7 mouse cellular contexts compared by ENCODE assay signal in the genomic region with DNA sequence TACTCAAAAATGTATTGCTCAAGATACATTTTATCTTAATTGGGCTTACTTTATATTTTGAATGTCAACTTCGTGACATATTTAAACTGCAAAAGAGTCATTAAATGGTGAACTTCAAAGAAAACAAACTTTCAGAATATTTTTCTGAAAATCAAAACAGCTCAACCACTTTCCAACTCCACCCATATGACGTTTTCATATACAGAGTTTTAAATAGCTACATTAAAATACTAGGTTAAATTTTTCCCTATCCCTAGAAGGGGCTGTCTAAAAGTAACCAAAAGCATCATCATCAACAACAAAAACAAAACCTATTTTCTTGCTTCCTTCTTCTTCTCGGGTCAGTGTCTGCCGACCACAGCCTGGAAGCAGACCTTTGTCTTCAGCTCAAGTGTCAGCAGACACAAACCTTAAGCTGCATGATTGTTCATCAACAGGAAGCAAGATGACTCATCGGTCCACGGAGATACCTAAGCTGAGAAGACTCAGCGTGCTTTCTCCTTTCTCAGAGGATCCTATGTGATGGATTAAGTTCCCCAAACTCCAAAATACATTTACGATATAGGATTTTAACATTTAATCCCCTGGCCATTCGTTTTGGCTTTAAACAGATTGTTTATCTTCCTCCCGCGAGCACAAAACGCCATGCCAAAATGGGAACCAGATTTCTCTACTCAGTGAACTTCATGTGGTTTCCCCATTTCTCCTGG.
DNase-seq lines count a peak whose midpoint lies in the region; ATAC-seq lines count a peak whose summit lies in the region.

No protein-coding gene starts in this region.

- 0 out of 2 replicates have a peak overlapping the region, but pooled peaks have one; percentile 14 for H3K9ac ChIP-seq in intestine, embryonic 16.5 days (ENCODE audit: low read depth, low read length)

- 44% methylated on average over 12 of the region's 12 CpGs for WGBS in embryonic facial prominence, embryonic 10.5 days
- 42% methylated on average over 12 of the region's 12 CpGs for WGBS in intestine, embryonic 16.5 days

- H3K27me3 ChIP-seq in embryonic facial prominence, embryonic 10.5 days (replicated peaks; ENCODE audit: low read depth, poor library complexity, severe bottlenecking) = 0 out of 2 replicates have a peak, but pooled peaks cover 8% of the 10 kb centered on the region
- no peaks in the 10 kb centered on the region for H3K27me3 ChIP-seq in intestine, embryonic 16.5 days (replicated peaks; ENCODE audit: control insufficient read depth, insufficient read depth, low read length)

- DNase-seq in layer of hippocampus, adult 9-11 months = peak; percentile 25
- DNase-seq in layer of hippocampus, adult 9-10 months (ENCODE audit: low spot score) = no peak
- DNase-seq in embryonic facial prominence, embryonic 10.5 days (ENCODE audit: low spot score) = no peak
- DNase-seq in mesoderm, embryonic 11.5 days (ENCODE audit: low read depth, low spot score) = peak; percentile 74
- DNase-seq in adrenal gland, postnatal 4 days (ENCODE audit: low spot score in 2 of 2) = no peak
- DNase-seq in left cerebral cortex, postnatal 4 days = no peak

- no peaks in the 10 kb centered on the region for H3K9me3 ChIP-seq in embryonic facial prominence, embryonic 10.5 days
- no peaks in the 10 kb centered on the region for H3K9me3 ChIP-seq in intestine, embryonic 16.5 days (ENCODE audit: control insufficient read depth, low read length)

- peaks cover 59% of the 10 kb centered on the region for H3K4me1 ChIP-seq in embryonic facial prominence, embryonic 10.5 days
- peaks cover 6% of the 10 kb centered on the region for H3K4me1 ChIP-seq in intestine, embryonic 16.5 days (ENCODE audit: control insufficient read depth, insufficient read depth, low read length)

- intact Hi-C loops in left cerebral cortex, postnatal 4 days (cut with DNase I) = no loop called here

- peak overlapping the region; percentile 76 for H3K27ac ChIP-seq in embryonic facial prominence, embryonic 10.5 days (replicated peaks)
- peak overlapping the region; percentile 77 for H3K27ac ChIP-seq in intestine, embryonic 16.5 days (ENCODE audit: low read length)

- 0 out of 2 replicates have a peak overlapping the region, but pooled peaks have one; percentile 17 for H3K4me3 ChIP-seq in embryonic facial prominence, embryonic 10.5 days
- no peak overlapping the region for H3K4me3 ChIP-seq in intestine, embryonic 16.5 days (ENCODE audit: low read length)

- peak; percentile 55; the same call in 1 of the 2 replicates for ATAC-seq in intestine, embryonic 16.5 days

- no peaks in the 10 kb centered on the region for H3K36me3 ChIP-seq in embryonic facial prominence, embryonic 10.5 days (replicated peaks)
- H3K36me3 ChIP-seq in intestine, embryonic 16.5 days (ENCODE audit: control insufficient read depth, insufficient read depth, low read length) = no peaks in the 10 kb centered on the region

- peak overlapping the region; percentile 44 for H3K4me2 ChIP-seq in intestine, embryonic 16.5 days (ENCODE audit: low read depth, low read length)

Comparison
In these comparisons a context has a peak if more than half of its experiments do, and no peak if none do; other contexts are left out.
1. DNase-seq: peak in layer of hippocampus, adult 9-11 months (single experiment) and mesoderm, embryonic 11.5 days (single experiment); none in layer of hippocampus, adult 9-10 months (single experiment), embryonic facial prominence, embryonic 10.5 days (single experiment), adrenal gland, postnatal 4 days (0 of 2) and left cerebral cortex, postnatal 4 days (single experiment).